In genomic region chr6:30573380-30573779, GRCm38 (mm10) we compare ENCODE assay signal across 14 mouse cellular contexts. TPM values are rescaled to one million over a fixed set of nuclear protein-coding genes. Genes with fewer than 3 reads are reported as not detected.
A peak's percentile ranks its signal among the peaks of the same experiment; 100 is the strongest.
DNase-seq lines count a peak whose midpoint lies in the region; ATAC-seq and TF ChIP-seq lines count a peak whose summit lies in the region.
"Had no signal": no experiment of that assay in that cellular context is flagged by ENCODE, and none has a peak within 500 bp of the region (broad histone marks: within the 10 kb centered on the region; RNA-seq: fewer than 3 reads in every experiment).

No protein-coding gene starts in this region.

- no peak overlapping the region for H3K4me2 ChIP-seq in liver, embryonic 13.5 days
- H3K4me2 ChIP-seq in liver, postnatal 0 days (ENCODE audit: low read depth, low read length) = no peak overlapping the region
- H3K4me2 ChIP-seq in forebrain, embryonic 13.5 days = no peak overlapping the region
- H3K4me2 ChIP-seq in hindbrain, postnatal 0 days (ENCODE audit: low read depth, low read length) = no peak overlapping the region
- no peak overlapping the region for H3K4me2 ChIP-seq in neural tube, embryonic 13.5 days

- no peaks in the 10 kb centered on the region for H3K27me3 ChIP-seq in liver, embryonic 13.5 days
- H3K27me3 ChIP-seq in liver, postnatal 0 days (ENCODE audit: insufficient read depth, low read length) = no peaks in the 10 kb centered on the region
- H3K27me3 ChIP-seq in forebrain, embryonic 13.5 days = no peaks in the 10 kb centered on the region
- no peaks in the 10 kb centered on the region for H3K27me3 ChIP-seq in hindbrain, postnatal 0 days (ENCODE audit: insufficient read depth, low read length)
- H3K27me3 ChIP-seq in neural tube, embryonic 13.5 days = 0 out of 2 replicates have a peak, but pooled peaks cover 4% of the 10 kb centered on the region

- TF ChIP-seq CTCF in liver, postnatal 0 days (IDR thresholded peaks at IDR 0.05; ENCODE audit: low read depth) = no peak
- TF ChIP-seq CTCF in hindbrain, postnatal 0 days (IDR thresholded peaks at IDR 0.05; ENCODE audit: low read depth) = no peak

- no peaks in the 10 kb centered on the region for H3K9me3 ChIP-seq in liver, embryonic 13.5 days (replicated peaks)
- no peaks in the 10 kb centered on the region for H3K9me3 ChIP-seq in liver, postnatal 0 days (ENCODE audit: low read length)
- H3K9me3 ChIP-seq in forebrain, embryonic 13.5 days (replicated peaks) = no peaks in the 10 kb centered on the region
- no peaks in the 10 kb centered on the region for H3K9me3 ChIP-seq in hindbrain, postnatal 0 days (ENCODE audit: low read length)
- H3K9me3 ChIP-seq in neural tube, embryonic 13.5 days = no peaks in the 10 kb centered on the region

- no peaks in the 10 kb centered on the region for H3K4me1 ChIP-seq in liver, embryonic 13.5 days (replicated peaks)
- H3K4me1 ChIP-seq in liver, postnatal 0 days (ENCODE audit: insufficient read depth) = no peaks in the 10 kb centered on the region
- peaks cover 31% of the 10 kb centered on the region for H3K4me1 ChIP-seq in forebrain, embryonic 13.5 days
- H3K4me1 ChIP-seq in hindbrain, postnatal 0 days (ENCODE audit: insufficient read depth, low read length) = peaks cover 9% of the 10 kb centered on the region; the same call in 1 of the 2 replicates
- H3K4me1 ChIP-seq in neural tube, embryonic 13.5 days (replicated peaks) = peaks cover 32% of the 10 kb centered on the region

- 61% methylated on average over 5 of the region's 5 CpGs for WGBS in liver, embryonic 13.5 days (ENCODE audit: insufficient replicate concordance)
- WGBS in liver, postnatal 0 days (ENCODE audit: insufficient replicate concordance) = 77% methylated on average over 5 of the region's 5 CpGs
- 51% methylated on average over 5 of the region's 5 CpGs for WGBS in forebrain, embryonic 13.5 days
- WGBS in hindbrain, postnatal 0 days = 41% methylated on average over 5 of the region's 5 CpGs
- WGBS in neural tube, embryonic 13.5 days = 56% methylated on average over 5 of the region's 5 CpGs

- TF ChIP-seq EP300 in liver, postnatal 0 days (IDR thresholded peaks at IDR 0.05; ENCODE audit: low read depth) = no peak

- H3K9ac ChIP-seq in liver, embryonic 13.5 days = no peak overlapping the region
- no peak overlapping the region for H3K9ac ChIP-seq in liver, postnatal 0 days (replicated peaks)
- no peak overlapping the region for H3K9ac ChIP-seq in forebrain, embryonic 13.5 days
- no peak overlapping the region for H3K9ac ChIP-seq in hindbrain, postnatal 0 days (replicated peaks; ENCODE audit: low read length)
- H3K9ac ChIP-seq in neural tube, embryonic 13.5 days = no peak overlapping the region

- no peak for ATAC-seq in liver, embryonic 13.5 days (ENCODE audit: low read depth)
- ATAC-seq in liver, postnatal 0 days = no peak
- no peak for ATAC-seq in forebrain, embryonic 13.5 days
- no peak for ATAC-seq in hindbrain, postnatal 0 days
- ATAC-seq in neural tube, embryonic 13.5 days (ENCODE audit: low read depth) = no peak

- H3K4me3 ChIP-seq in liver, embryonic 13.5 days (replicated peaks) = no peak overlapping the region
- H3K4me3 ChIP-seq in liver, postnatal 0 days (ENCODE audit: low read depth, low read length) = no peak overlapping the region
- H3K4me3 ChIP-seq in forebrain, embryonic 13.5 days = no peak overlapping the region
- no peak overlapping the region for H3K4me3 ChIP-seq in hindbrain, postnatal 0 days (ENCODE audit: low read length)
- no peak overlapping the region for H3K4me3 ChIP-seq in neural tube, embryonic 13.5 days

- no peaks in the 10 kb centered on the region for H3K36me3 ChIP-seq in liver, embryonic 13.5 days
- H3K36me3 ChIP-seq in liver, postnatal 0 days (replicated peaks; ENCODE audit: insufficient read depth, low read length) = no peaks in the 10 kb centered on the region
- H3K36me3 ChIP-seq in forebrain, embryonic 13.5 days (ENCODE audit: poor library complexity, severe bottlenecking) = no peaks in the 10 kb centered on the region
- no peaks in the 10 kb centered on the region for H3K36me3 ChIP-seq in hindbrain, postnatal 0 days (ENCODE audit: insufficient read depth, low read length)
- H3K36me3 ChIP-seq in neural tube, embryonic 13.5 days = no peaks in the 10 kb centered on the region

- DNase-seq in liver, embryonic 13.5 days = no peak
- no peak for DNase-seq in liver, postnatal 0 days
- DNase-seq in hindbrain, postnatal 0 days (ENCODE audit: low spot score) = no peak
- DNase-seq in kidney, postnatal 14 days = no peak
- DNase-seq in thymus, postnatal 4 days = no peak
- no peak for DNase-seq in spleen, postnatal 14 days (ENCODE audit: low spot score in 2 of 2)
- DNase-seq: liver; thymus, postnatal 14 days had no signal

- H3K27ac ChIP-seq in liver, embryonic 13.5 days = peak overlapping the region; percentile 5; the same call in 1 of the 2 replicates
- no peak overlapping the region for H3K27ac ChIP-seq in liver, postnatal 0 days (ENCODE audit: low read depth)
- peak overlapping the region; percentile 87 for H3K27ac ChIP-seq in forebrain, embryonic 13.5 days
- peak overlapping the region; percentile 60; the same call in 1 of the 2 replicates for H3K27ac ChIP-seq in hindbrain, postnatal 0 days
- peak overlapping the region; percentile 46 for H3K27ac ChIP-seq in neural tube, embryonic 13.5 days (replicated peaks)
- H3K27ac ChIP-seq: macrophage had no signal

RNA-seq across cellular contexts. Expression of gene Cpa4, which starts 5.2 kb away (rescaled TPM):
- 0.13 and 0.16 TPM in 2 replicates for polyA plus RNA-seq in liver, embryonic 13.5 days (2015; fragmentation: Nextera tagmentation; extraction: Ambion mirVana)
- 0.05 TPM in 1 of 2 replicates, not detected in the other for polyA plus RNA-seq in liver, postnatal 0 days (2015; fragmentation: Nextera tagmentation; extraction: Ambion mirVana)
- 3.4 and 3.6 TPM in 2 replicates for polyA plus RNA-seq in forebrain, embryonic 13.5 days (2015; fragmentation: Nextera tagmentation; extraction: Ambion mirVana)
- 0.11 and 0.16 TPM in 2 replicates for total RNA-seq in hindbrain, postnatal 0 days (2014; rRNA removed)
- 0.45 and 0.53 TPM in 2 replicates for polyA plus RNA-seq in hindbrain, postnatal 0 days (2015; fragmentation: Nextera tagmentation; extraction: Ambion mirVana)
- 0.59 and 0.87 TPM in 2 replicates for polyA plus RNA-seq in neural tube, embryonic 13.5 days (2015; fragmentation: Nextera tagmentation; extraction: Ambion mirVana)
- total RNA-seq: hematopoietic stem cell, adult 5-6 weeks had no signal
- polyA plus RNA-seq: large intestine, adult 2 months; macrophage; small intestine, adult 2 months had no signal

RNA-seq across cellular contexts. Expression of gene Cpa2, which starts 32.0 kb away (rescaled TPM):
- 1.1 and 2.5 TPM in 2 replicates for polyA plus RNA-seq in liver, embryonic 13.5 days (2015; fragmentation: Nextera tagmentation; extraction: Ambion mirVana)
- polyA plus RNA-seq in liver, postnatal 0 days (2015; fragmentation: Nextera tagmentation; extraction: Ambion mirVana) = 0.63 and 2.1 TPM in 2 replicates
- 4.1 and 5.2 TPM in 2 replicates for polyA plus RNA-seq in forebrain, embryonic 13.5 days (2015; fragmentation: Nextera tagmentation; extraction: Ambion mirVana)
- 6.2 and 8.1 TPM in 2 replicates for total RNA-seq in hindbrain, postnatal 0 days (2014; rRNA removed)
- polyA plus RNA-seq in hindbrain, postnatal 0 days (2015; fragmentation: Nextera tagmentation; extraction: Ambion mirVana) = 14.9 and 15.7 TPM in 2 replicates
- 6.2 and 7.8 TPM in 2 replicates for polyA plus RNA-seq in neural tube, embryonic 13.5 days (2015; fragmentation: Nextera tagmentation; extraction: Ambion mirVana)

RNA-seq across cellular contexts. Expression of gene Cpa5, which starts 37.4 kb away (rescaled TPM):
- polyA plus RNA-seq in liver, embryonic 13.5 days (2015; fragmentation: Nextera tagmentation; extraction: Ambion mirVana) = not detected in 2 replicates
- not detected in 2 replicates for polyA plus RNA-seq in liver, postnatal 0 days (2015; fragmentation: Nextera tagmentation; extraction: Ambion mirVana)
- 0.10 and 0.14 TPM in 2 replicates for polyA plus RNA-seq in forebrain, embryonic 13.5 days (2015; fragmentation: Nextera tagmentation; extraction: Ambion mirVana)
- not detected in 2 replicates for total RNA-seq in hindbrain, postnatal 0 days (2014; rRNA removed)
- polyA plus RNA-seq in hindbrain, postnatal 0 days (2015; fragmentation: Nextera tagmentation; extraction: Ambion mirVana) = 0.14 TPM in 1 of 2 replicates, not detected in the other
- not detected in 2 replicates for polyA plus RNA-seq in neural tube, embryonic 13.5 days (2015; fragmentation: Nextera tagmentation; extraction: Ambion mirVana)
- total RNA-seq: hematopoietic stem cell, adult 5-6 weeks had no signal
- polyA plus RNA-seq: large intestine, adult 2 months; macrophage; small intestine, adult 2 months had no signal
